ENCODE assay signal across 17 mouse cellular contexts in genomic region chr6:127980381-127981045, GRCm38 (mm10).
DNase-seq lines count a peak whose midpoint lies in the region; ATAC-seq lines count a peak whose summit lies in the region.
"Had no signal": no experiment of that assay in that cellular context is flagged by ENCODE, and none has a peak within 500 bp of the region (broad histone marks: within the 10 kb centered on the region; RNA-seq: fewer than 3 reads in every experiment).

No protein-coding gene starts in this region.

- H3K27ac ChIP-seq in heart, embryonic 13.5 days (replicated peaks) = peak overlapping the region; percentile 66
- H3K27ac ChIP-seq in intestine, embryonic 15.5 days = 0 out of 2 replicates have a peak overlapping the region, but pooled peaks have one; percentile 33
- H3K27ac ChIP-seq in intestine, embryonic 16.5 days (ENCODE audit: low read length) = no peak overlapping the region
- H3K27ac ChIP-seq: forebrain, embryonic 12.5 days; kidney, postnatal 0 days; limb, embryonic 10.5 days; macrophage; midbrain, embryonic 13.5 days had no signal

- H3K27me3 ChIP-seq in heart, embryonic 13.5 days (replicated peaks) = no peaks in the 10 kb centered on the region
- H3K27me3 ChIP-seq in intestine, embryonic 15.5 days (replicated peaks) = no peaks in the 10 kb centered on the region
- no peaks in the 10 kb centered on the region for H3K27me3 ChIP-seq in intestine, embryonic 16.5 days (replicated peaks; ENCODE audit: control insufficient read depth, insufficient read depth, low read length)

- no peak for ATAC-seq in heart, embryonic 13.5 days (ENCODE audit: extremely low read depth, insufficient number of reproducible peaks, low FRiP score, low TSS enrichment)
- ATAC-seq in intestine, embryonic 15.5 days = no peak
- ATAC-seq in intestine, embryonic 16.5 days = no peak
- ATAC-seq: midbrain, embryonic 13.5 days had no signal

- H3K36me3 ChIP-seq in heart, embryonic 13.5 days = no peaks in the 10 kb centered on the region; the same call in 1 of the 2 replicates
- H3K36me3 ChIP-seq in intestine, embryonic 15.5 days = no peaks in the 10 kb centered on the region
- no peaks in the 10 kb centered on the region for H3K36me3 ChIP-seq in intestine, embryonic 16.5 days (ENCODE audit: control insufficient read depth, insufficient read depth, low read length)
- H3K36me3 ChIP-seq: forebrain, embryonic 12.5 days; midbrain, embryonic 13.5 days had no signal

- WGBS in heart, embryonic 13.5 days = 71% methylated on average over 11 of the region's 11 CpGs
- WGBS in intestine, embryonic 15.5 days = 70% methylated on average over 11 of the region's 11 CpGs
- 63% methylated on average over 11 of the region's 11 CpGs for WGBS in intestine, embryonic 16.5 days

- H3K9ac ChIP-seq in heart, embryonic 13.5 days = peak overlapping the region; percentile 59; the same call in 1 of the 2 replicates
- H3K9ac ChIP-seq in intestine, embryonic 15.5 days = no peak overlapping the region
- no peak overlapping the region for H3K9ac ChIP-seq in intestine, embryonic 16.5 days (ENCODE audit: low read depth, low read length)
- H3K9ac ChIP-seq: forebrain, embryonic 12.5 days; midbrain, embryonic 13.5 days had no signal

- no peaks in the 10 kb centered on the region for H3K9me3 ChIP-seq in heart, embryonic 13.5 days
- H3K9me3 ChIP-seq in intestine, embryonic 15.5 days = no peaks in the 10 kb centered on the region
- H3K9me3 ChIP-seq in intestine, embryonic 16.5 days (ENCODE audit: control insufficient read depth, low read length) = no peaks in the 10 kb centered on the region
- H3K9me3 ChIP-seq: forebrain, embryonic 12.5 days; limb, embryonic 10.5 days; midbrain, embryonic 13.5 days had no signal

- H3K4me2 ChIP-seq in heart, embryonic 13.5 days = no peak overlapping the region
- H3K4me2 ChIP-seq in intestine, embryonic 15.5 days (replicated peaks) = no peak overlapping the region
- H3K4me2 ChIP-seq in intestine, embryonic 16.5 days (ENCODE audit: low read depth, low read length) = no peak overlapping the region
- H3K4me2 ChIP-seq: forebrain, embryonic 12.5 days; liver, embryonic 11.5 days; midbrain, embryonic 13.5 days had no signal

- no peak overlapping the region for H3K4me3 ChIP-seq in heart, embryonic 13.5 days
- H3K4me3 ChIP-seq in intestine, embryonic 15.5 days (replicated peaks) = no peak overlapping the region
- no peak overlapping the region for H3K4me3 ChIP-seq in intestine, embryonic 16.5 days (ENCODE audit: low read length)
- H3K4me3 ChIP-seq: forebrain, embryonic 12.5 days; limb, embryonic 10.5 days; midbrain, embryonic 13.5 days had no signal

- intact Hi-C loops in heart, postnatal 25 days (cut with DNase I) = no loop called here
- intact Hi-C loops in left cerebral cortex, postnatal 25 days (cut with DNase I) = no loop called here

- DNase-seq in cerebellum, adult 9-10 months = peak; percentile 79
- DNase-seq in cerebellum, adult 18-20 months = no peak
- DNase-seq in heart, postnatal 25 days (ENCODE audit: low spot score) = no peak
- peak; percentile 71 for DNase-seq in retina, embryonic 14.5 days (ENCODE audit: low spot score)
- DNase-seq in left cerebral cortex, postnatal 25 days (ENCODE audit: low spot score in 2 of 2) = no peak
- DNase-seq: gastrocnemius, postnatal 25 days; heart, postnatal 36 days; lung, adult 2 months had no signal

- peaks cover 81% of the 10 kb centered on the region for H3K4me1 ChIP-seq in heart, embryonic 13.5 days
- H3K4me1 ChIP-seq in intestine, embryonic 15.5 days (replicated peaks) = peaks cover 17% of the 10 kb centered on the region
- peaks cover 10% of the 10 kb centered on the region for H3K4me1 ChIP-seq in intestine, embryonic 16.5 days (ENCODE audit: control insufficient read depth, insufficient read depth, low read length)

Comparison
In these comparisons a context has a peak if more than half of its experiments do, and no peak if none do; other contexts are left out.
1. DNase-seq: peak in cerebellum, adult 9-10 months (single experiment) and retina, embryonic 14.5 days (single experiment); none in cerebellum, adult 18-20 months (0 of 2), heart, postnatal 25 days (single experiment) and left cerebral cortex, postnatal 25 days (0 of 2).